10 mouse cellular contexts compared by ENCODE assay signal in the genomic region with DNA sequence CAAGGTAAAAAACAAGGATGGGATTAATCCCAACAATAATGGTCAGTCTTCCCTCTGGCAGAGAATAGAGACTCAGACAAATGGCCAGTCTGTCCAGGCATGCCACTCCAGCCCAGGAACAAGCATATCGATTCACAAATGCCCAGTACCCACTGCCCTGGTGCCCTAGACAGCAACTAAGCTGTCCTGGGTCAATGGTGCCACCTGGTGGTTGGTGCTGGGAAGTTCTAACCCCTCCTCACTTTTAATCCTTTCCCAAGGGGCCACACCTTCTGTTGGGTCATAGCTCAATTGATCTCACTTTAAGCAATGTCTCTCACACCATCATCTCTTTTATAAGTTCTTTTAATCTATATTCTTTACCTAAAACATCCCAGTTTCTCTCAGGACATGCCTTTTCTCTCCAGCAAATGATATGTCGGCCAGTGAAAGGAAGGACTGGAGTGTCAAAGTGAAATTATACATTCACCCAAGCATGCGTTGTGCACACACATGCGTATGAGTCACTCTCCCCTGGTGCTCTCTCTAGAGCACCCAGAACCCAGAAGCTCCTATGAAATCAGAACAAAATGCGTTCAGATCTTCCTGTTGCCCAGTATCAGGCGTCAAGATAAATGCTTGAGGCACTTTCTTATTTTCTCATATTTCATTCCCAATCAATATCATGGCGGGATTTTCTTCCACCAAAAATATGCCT. TPM values are rescaled to one million over a fixed set of nuclear protein-coding genes. Genes with fewer than 3 reads are reported as not detected.
DNase-seq lines count a peak whose midpoint lies in the region; ATAC-seq and TF ChIP-seq lines count a peak whose summit lies in the region.
"Had no signal": no experiment of that assay in that cellular context is flagged by ENCODE, and none has a peak within 500 bp of the region (broad histone marks: within the 10 kb centered on the region; RNA-seq: fewer than 3 reads in every experiment).

No protein-coding gene starts in this region.

- TF ChIP-seq CTCF in liver, postnatal 0 days (IDR thresholded peaks at IDR 0.05; ENCODE audit: low read depth), result peak; percentile 63

- no peak for TF ChIP-seq EP300 in liver, postnatal 0 days (IDR thresholded peaks at IDR 0.05; ENCODE audit: low read depth)

- H3K4me1 ChIP-seq in liver, postnatal 0 days (ENCODE audit: insufficient read depth), result no peaks in the 10 kb centered on the region
- H3K4me1 ChIP-seq in liver, embryonic 12.5 days, result no peaks in the 10 kb centered on the region
- no peaks in the 10 kb centered on the region for H3K4me1 ChIP-seq in forebrain, embryonic 16.5 days (replicated peaks; ENCODE audit: control insufficient read depth, insufficient read depth, low read length)

- no peak overlapping the region for H3K4me2 ChIP-seq in liver, postnatal 0 days (ENCODE audit: low read depth, low read length)
- no peak overlapping the region for H3K4me2 ChIP-seq in liver, embryonic 12.5 days
- H3K4me2 ChIP-seq in forebrain, embryonic 16.5 days (ENCODE audit: low read length), result no peak overlapping the region
- H3K4me2 ChIP-seq: limb, embryonic 15.5 days had no signal

- ATAC-seq in liver, postnatal 0 days, result no peak
- ATAC-seq in liver, embryonic 12.5 days, result no peak
- no peak for ATAC-seq in forebrain, embryonic 16.5 days

- no peaks in the 10 kb centered on the region for H3K9me3 ChIP-seq in liver, postnatal 0 days (ENCODE audit: low read length)
- no peaks in the 10 kb centered on the region for H3K9me3 ChIP-seq in liver, embryonic 12.5 days (replicated peaks)
- H3K9me3 ChIP-seq in forebrain, embryonic 16.5 days (ENCODE audit: control insufficient read depth, low read length), result peaks cover 4% of the 10 kb centered on the region; the same call in 1 of the 2 replicates
- H3K9me3 ChIP-seq: limb, embryonic 15.5 days had no signal

- peaks cover 13% of the 10 kb centered on the region for H3K27me3 ChIP-seq in liver, postnatal 0 days (ENCODE audit: insufficient read depth, low read length)
- peaks cover 67% of the 10 kb centered on the region for H3K27me3 ChIP-seq in liver, embryonic 12.5 days (replicated peaks)
- H3K27me3 ChIP-seq in forebrain, embryonic 16.5 days (replicated peaks; ENCODE audit: control insufficient read depth, insufficient read depth, low read length), result peaks cover 13% of the 10 kb centered on the region

- 81% methylated on average over 7 of the region's 7 CpGs for WGBS in liver, postnatal 0 days (ENCODE audit: insufficient replicate concordance)
- 69% methylated on average over 7 of the region's 7 CpGs for WGBS in liver, embryonic 12.5 days (ENCODE audit: insufficient replicate concordance)
- 95% methylated on average over 7 of the region's 7 CpGs for WGBS in forebrain, embryonic 16.5 days

- H3K27ac ChIP-seq in liver, postnatal 0 days (ENCODE audit: low read depth), result no peak overlapping the region
- no peak overlapping the region for H3K27ac ChIP-seq in liver, embryonic 12.5 days
- no peak overlapping the region for H3K27ac ChIP-seq in forebrain, embryonic 16.5 days (ENCODE audit: low read length)
- H3K27ac ChIP-seq: forebrain, embryonic 10.5 days; limb, embryonic 15.5 days had no signal

- H3K36me3 ChIP-seq in liver, postnatal 0 days (replicated peaks; ENCODE audit: insufficient read depth, low read length), result no peaks in the 10 kb centered on the region
- H3K36me3 ChIP-seq in liver, embryonic 12.5 days, result no peaks in the 10 kb centered on the region
- H3K36me3 ChIP-seq in forebrain, embryonic 16.5 days (ENCODE audit: control insufficient read depth, insufficient read depth), result no peaks in the 10 kb centered on the region
- H3K36me3 ChIP-seq: forebrain, embryonic 10.5 days; limb, embryonic 15.5 days had no signal

- no peak overlapping the region for H3K4me3 ChIP-seq in liver, postnatal 0 days (ENCODE audit: low read depth, low read length)
- no peak overlapping the region for H3K4me3 ChIP-seq in liver, embryonic 12.5 days
- no peak overlapping the region for H3K4me3 ChIP-seq in forebrain, embryonic 16.5 days (replicated peaks; ENCODE audit: low read length)
- H3K4me3 ChIP-seq: forebrain, embryonic 10.5 days; limb, embryonic 15.5 days had no signal

- H3K9ac ChIP-seq in liver, postnatal 0 days (replicated peaks), result no peak overlapping the region
- no peak overlapping the region for H3K9ac ChIP-seq in liver, embryonic 12.5 days
- H3K9ac ChIP-seq in forebrain, embryonic 16.5 days (replicated peaks; ENCODE audit: low read depth, low read length), result no peak overlapping the region
- H3K9ac ChIP-seq: limb, embryonic 15.5 days had no signal

- DNase-seq in cerebellum, postnatal 25 days, result peak; percentile 34 to 48
- DNase-seq in cerebellum, adult 9-10 months, result no peak
- DNase-seq in liver, postnatal 0 days, result peak; percentile 32
- peak; percentile 53 for DNase-seq in embryo, embryonic 10.5 days (ENCODE audit: low spot score)
- DNase-seq in spleen, postnatal 36 days (ENCODE audit: low spot score in 2 of 2), result peak; percentile 63
- DNase-seq in left cerebral cortex, adult 11 months (ENCODE audit: low spot score), result no peak

RNA-seq across cellular contexts. Expression of gene Pax5, which starts 40.7 kb away (rescaled TPM):
- polyA plus RNA-seq in liver, postnatal 0 days (2015; fragmentation: Nextera tagmentation; extraction: Ambion mirVana), result 0.75 and 0.99 TPM in 2 replicates
- polyA plus RNA-seq in liver, embryonic 12.5 days (2016; fragmentation: Nextera tagmentation; extraction: Ambion mirVana), result 0.06 TPM in 1 of 2 replicates, not detected in the other
- 0.34 and 1.2 TPM in 2 replicates for polyA plus RNA-seq in forebrain, embryonic 16.5 days (2015; fragmentation: Nextera tagmentation; extraction: Ambion mirVana)

Comparison
In these comparisons a context has a peak if more than half of its experiments do, and no peak if none do; other contexts are left out.
1. DNase-seq: peak in cerebellum, postnatal 25 days (2 of 2), liver, postnatal 0 days (single experiment), embryo, embryonic 10.5 days (single experiment) and spleen, postnatal 36 days (2 of 2); none in cerebellum, adult 9-10 months (single experiment) and left cerebral cortex, adult 11 months (single experiment).